Mouse (Mus musculus): ENCODE measurements around the gene Ddx41. TPM values are rescaled to one million over a fixed set of nuclear protein-coding genes. Genes with fewer than 3 reads are reported as not detected.

Ddx41 gene
- polyA plus RNA-seq, 1 experiment from 2014 or later: 90.0 TPM

GRCm38 (mm10) chr13:55512379-55513031 lies 24.0 kb downstream of the Ddx41 start:
- Histone ChIP-seq H3K4me3 (peak overlapping the region; percentile 93), H3K9me3 (no peaks in the 10 kb centered on the region), H3K36me3 (replicated peaks) (peaks cover 42% of the 10 kb centered on the region), H3K27ac (replicated peaks) (peak overlapping the region; percentile 97), H3K27me3 (replicated peaks; ENCODE audit: low read depth, poor library complexity, severe bottlenecking) (peaks cover 15% of the 10 kb centered on the region; the same call in 1 of the 2 replicates), H3K4me1 (peaks cover 57% of the 10 kb centered on the region)
- WGBS: 2% methylated on average over 25 of the region's 25 CpGs
- DNase-seq (ENCODE audit: low spot score): peak; percentile 88

- Histone ChIP-seq H3K36me3 (replicated peaks) (peaks cover 52% of the 10 kb centered on the region), H3K4me1 (peaks cover 54% of the 10 kb centered on the region), H3K27me3 (replicated peaks; ENCODE audit: low read depth, poor library complexity, severe bottlenecking) (peaks cover 15% of the 10 kb centered on the region; the same call in 1 of the 2 replicates), H3K4me3 (peak overlapping the region; percentile 93), H3K9me3 (no peaks in the 10 kb centered on the region), H3K27ac (replicated peaks) (peak overlapping the region; percentile 97)
- WGBS: 16% methylated on average over 5 of the region's 5 CpGs
- peak; percentile 66 for DNase-seq (ENCODE audit: low spot score)
Measured at GRCm38 (mm10) chr13:55511492-55511861, 25.0 kb downstream of the Ddx41 start.

GRCm38 (mm10) chr13:55510668-55511491 lies 25.6 kb downstream of the Ddx41 start:
- Histone ChIP-seq H3K36me3 (replicated peaks) (peaks cover 58% of the 10 kb centered on the region), H3K9me3 (no peaks in the 10 kb centered on the region), H3K27ac (replicated peaks) (peak overlapping the region; percentile 97), H3K4me1 (peaks cover 54% of the 10 kb centered on the region), H3K27me3 (replicated peaks; ENCODE audit: low read depth, poor library complexity, severe bottlenecking) (peaks cover 15% of the 10 kb centered on the region; the same call in 1 of the 2 replicates), H3K4me3 (peak overlapping the region; percentile 93)
- peak; percentile 83 for DNase-seq (ENCODE audit: low spot score)
- WGBS: 9% methylated on average over 6 of the region's 6 CpGs

- peak overlapping the region; percentile 97 for H3K27ac ChIP-seq (replicated peaks)
- peak overlapping the region; percentile 93 for H3K4me3 ChIP-seq
- H3K27me3 ChIP-seq (replicated peaks; ENCODE audit: low read depth, poor library complexity, severe bottlenecking): peaks cover 12% of the 10 kb centered on the region; the same call in 1 of the 2 replicates
- no peak for DNase-seq (ENCODE audit: low spot score)
- H3K36me3 ChIP-seq (replicated peaks): peaks cover 64% of the 10 kb centered on the region
- no peaks in the 10 kb centered on the region for H3K9me3 ChIP-seq
- peaks cover 54% of the 10 kb centered on the region for H3K4me1 ChIP-seq
- WGBS: 41% methylated on average over 3 of the region's 3 CpGs
Measured at GRCm38 (mm10) chr13:55510332-55510667, 26.2 kb downstream of the Ddx41 start.

- no peaks in the 10 kb centered on the region for H3K9me3 ChIP-seq
- no peak overlapping the region for H3K27ac ChIP-seq (replicated peaks)
- H3K4me1 ChIP-seq: peaks cover 48% of the 10 kb centered on the region
- no peak overlapping the region for H3K4me3 ChIP-seq
- 91% methylated on average over 10 of the region's 10 CpGs for WGBS
- no peaks in the 10 kb centered on the region for H3K27me3 ChIP-seq (replicated peaks; ENCODE audit: low read depth, poor library complexity, severe bottlenecking)
- H3K36me3 ChIP-seq (replicated peaks): peaks cover 82% of the 10 kb centered on the region
- DNase-seq (ENCODE audit: low spot score): no peak
Measured at GRCm38 (mm10) chr13:55508531-55508930, 27.9 kb downstream of the Ddx41 start.

- Histone ChIP-seq H3K4me1 (peaks cover 42% of the 10 kb centered on the region), H3K27ac (replicated peaks) (no peak overlapping the region), H3K9me3 (no peaks in the 10 kb centered on the region), H3K4me3 (no peak overlapping the region), H3K27me3 (replicated peaks; ENCODE audit: low read depth, poor library complexity, severe bottlenecking) (no peaks in the 10 kb centered on the region), H3K36me3 (replicated peaks) (peaks cover 88% of the 10 kb centered on the region)
- peak; percentile 58 for DNase-seq (ENCODE audit: low spot score)
- 66% methylated on average over 11 of the region's 11 CpGs for WGBS
Measured at GRCm38 (mm10) chr13:55507877-55508276, 28.6 kb downstream of the Ddx41 start.

- H3K27ac ChIP-seq (replicated peaks): no peak overlapping the region
- H3K27me3 ChIP-seq (replicated peaks; ENCODE audit: low read depth, poor library complexity, severe bottlenecking): no peaks in the 10 kb centered on the region
- H3K4me1 ChIP-seq: peaks cover 30% of the 10 kb centered on the region
- H3K9me3 ChIP-seq: no peaks in the 10 kb centered on the region
- H3K4me3 ChIP-seq: no peak overlapping the region
- H3K36me3 ChIP-seq (replicated peaks): peaks cover 99% of the 10 kb centered on the region
- no peak for DNase-seq (ENCODE audit: low spot score)
- 94% methylated on average over 10 of the region's 10 CpGs for WGBS
Measured at GRCm38 (mm10) chr13:55506697-55507096, 29.8 kb downstream of the Ddx41 start.

- no peaks in the 10 kb centered on the region for H3K27me3 ChIP-seq (replicated peaks; ENCODE audit: low read depth, poor library complexity, severe bottlenecking)
- peaks cover 100% of the 10 kb centered on the region for H3K36me3 ChIP-seq (replicated peaks)
- no peaks in the 10 kb centered on the region for H3K9me3 ChIP-seq
- H3K4me1 ChIP-seq: peaks cover 21% of the 10 kb centered on the region
- H3K27ac ChIP-seq (replicated peaks): no peak overlapping the region
- no peak overlapping the region for H3K4me3 ChIP-seq
- no peak for DNase-seq (ENCODE audit: low spot score)
- WGBS: 97% methylated on average over 9 of the region's 9 CpGs
Measured at GRCm38 (mm10) chr13:55505810-55506209, 30.6 kb downstream of the Ddx41 start.

- H3K4me3 ChIP-seq: no peak overlapping the region
- H3K36me3 ChIP-seq (replicated peaks): peaks cover 100% of the 10 kb centered on the region
- peaks cover 8% of the 10 kb centered on the region; the same call in 1 of the 2 replicates for H3K4me1 ChIP-seq
- H3K9me3 ChIP-seq: no peaks in the 10 kb centered on the region
- H3K27ac ChIP-seq (replicated peaks): no peak overlapping the region
- no peak for DNase-seq (ENCODE audit: low spot score)
- 89% methylated on average over 5 of the region's 5 CpGs for WGBS
- H3K27me3 ChIP-seq (replicated peaks; ENCODE audit: low read depth, poor library complexity, severe bottlenecking): no peaks in the 10 kb centered on the region
Measured at GRCm38 (mm10) chr13:55504390-55504789, 32.1 kb downstream of the Ddx41 start.

- Histone ChIP-seq H3K27me3 (replicated peaks; ENCODE audit: low read depth, poor library complexity, severe bottlenecking) (no peaks in the 10 kb centered on the region), H3K9me3 (no peaks in the 10 kb centered on the region), H3K4me1 (0 out of 2 replicates have a peak, but pooled peaks cover 6% of the 10 kb centered on the region), H3K36me3 (replicated peaks) (peaks cover 98% of the 10 kb centered on the region), H3K4me3 (no peak overlapping the region), H3K27ac (replicated peaks) (no peak overlapping the region)
- 92% methylated on average over 8 of the region's 8 CpGs for WGBS
- no peak for DNase-seq (ENCODE audit: low spot score)
Measured at GRCm38 (mm10) chr13:55502405-55502804, 34.1 kb downstream of the Ddx41 start.

- Histone ChIP-seq H3K27ac (replicated peaks) (no peak overlapping the region), H3K27me3 (replicated peaks; ENCODE audit: low read depth, poor library complexity, severe bottlenecking) (no peaks in the 10 kb centered on the region), H3K9me3 (no peaks in the 10 kb centered on the region), H3K4me3 (no peak overlapping the region), H3K36me3 (replicated peaks) (peaks cover 88% of the 10 kb centered on the region), H3K4me1 (peaks cover 18% of the 10 kb centered on the region)
- WGBS: 80% methylated on average over 10 of the region's 10 CpGs
- DNase-seq (ENCODE audit: low spot score): no peak
Measured at GRCm38 (mm10) chr13:55500575-55500974, 35.9 kb downstream of the Ddx41 start.

- Histone ChIP-seq H3K4me1 (peaks cover 34% of the 10 kb centered on the region), H3K4me3 (no peak overlapping the region), H3K27ac (replicated peaks) (no peak overlapping the region), H3K9me3 (no peaks in the 10 kb centered on the region), H3K36me3 (replicated peaks) (peaks cover 71% of the 10 kb centered on the region), H3K27me3 (replicated peaks; ENCODE audit: low read depth, poor library complexity, severe bottlenecking) (peaks cover 2% of the 10 kb centered on the region; the same call in 1 of the 2 replicates)
- 58% methylated on average over 11 of the region's 11 CpGs for WGBS
- no peak for DNase-seq (ENCODE audit: low spot score)
Measured at GRCm38 (mm10) chr13:55498906-55499305, 37.6 kb downstream of the Ddx41 start.

GRCm38 (mm10) chr13:55496661-55497060 lies 39.8 kb downstream of the Ddx41 start:
- Histone ChIP-seq H3K36me3 (replicated peaks) (peaks cover 49% of the 10 kb centered on the region), H3K4me3 (no peak overlapping the region), H3K27ac (replicated peaks) (no peak overlapping the region), H3K9me3 (no peaks in the 10 kb centered on the region), H3K4me1 (peaks cover 35% of the 10 kb centered on the region), H3K27me3 (replicated peaks; ENCODE audit: low read depth, poor library complexity, severe bottlenecking) (peaks cover 7% of the 10 kb centered on the region; the same call in 1 of the 2 replicates)
- no peak for DNase-seq (ENCODE audit: low spot score)
- 89% methylated on average over 6 of the region's 6 CpGs for WGBS

Measured in embryonic facial prominence, embryonic 10.5 days (tissue).